Mouse (Mus musculus): ENCODE results near the gene Bach2.

Gene Bach2

GRCm38 (mm10) chr4:32297071-32297671, 58.6 kb downstream of the Bach2 start:
- DNase-seq (ENCODE audit: low spot score in 2 of 2), result no peak

GRCm38 (mm10) chr4:32299221-32299620, 60.6 kb downstream of the Bach2 start:
- DNase-seq (ENCODE audit: low spot score in 2 of 2), result no peak

- DNase-seq (ENCODE audit: low spot score in 2 of 2), result no peak
These were observed 61.4 kb downstream of the Bach2 start for GRCm38 (mm10) chr4:32299970-32300369.

GRCm38 (mm10) chr4:32302668-32303067, 64.1 kb downstream of the Bach2 start:
- DNase-seq (ENCODE audit: low spot score in 2 of 2), result no peak

GRCm38 (mm10) chr4:32303076-32303475, 64.5 kb downstream of the Bach2 start:
- DNase-seq (ENCODE audit: low spot score in 2 of 2), result peak in 1 of 2 experiments; percentile 47

- peak; percentile 85 to 94 for DNase-seq (ENCODE audit: low spot score in 2 of 2)
These were observed 65.1 kb downstream of the Bach2 start for GRCm38 (mm10) chr4:32303674-32304073.

GRCm38 (mm10) chr4:32304221-32304703, 65.7 kb downstream of the Bach2 start:
- no peak for DNase-seq (ENCODE audit: low spot score in 2 of 2)

- DNase-seq (ENCODE audit: low spot score in 2 of 2), result peak; percentile 44 to 49
These were observed 66.5 kb downstream of the Bach2 start for GRCm38 (mm10) chr4:32305036-32305615.

- no peak for DNase-seq (ENCODE audit: low spot score in 2 of 2)
These were observed 67.1 kb downstream of the Bach2 start for GRCm38 (mm10) chr4:32305683-32306082.

GRCm38 (mm10) chr4:32306169-32306792, 67.7 kb downstream of the Bach2 start:
- no peak for DNase-seq (ENCODE audit: low spot score in 2 of 2)

GRCm38 (mm10) chr4:32307215-32307614, 68.6 kb downstream of the Bach2 start:
- DNase-seq (ENCODE audit: low spot score in 2 of 2), result no peak

- no peak for DNase-seq (ENCODE audit: low spot score in 2 of 2)
These were observed 73.8 kb downstream of the Bach2 start for GRCm38 (mm10) chr4:32312171-32312946.

- DNase-seq (ENCODE audit: low spot score in 2 of 2), result no peak
These were observed 76.3 kb downstream of the Bach2 start for GRCm38 (mm10) chr4:32314919-32315318.

GRCm38 (mm10) chr4:32318608-32319007, 80.0 kb downstream of the Bach2 start:
- no peak for DNase-seq (ENCODE audit: low spot score in 2 of 2)

GRCm38 (mm10) chr4:32319327-32319726, 80.7 kb downstream of the Bach2 start:
- DNase-seq (ENCODE audit: low spot score in 2 of 2), result no peak

- no peak for DNase-seq (ENCODE audit: low spot score in 2 of 2)
These were observed 81.4 kb downstream of the Bach2 start for GRCm38 (mm10) chr4:32320039-32320438.

GRCm38 (mm10) chr4:32324111-32324510, 85.5 kb downstream of the Bach2 start:
- no peak for DNase-seq (ENCODE audit: low spot score in 2 of 2)

GRCm38 (mm10) chr4:32324967-32325366, 86.4 kb downstream of the Bach2 start:
- no peak for DNase-seq (ENCODE audit: low spot score in 2 of 2)

GRCm38 (mm10) chr4:32325596-32325995, 87.0 kb downstream of the Bach2 start:
- DNase-seq (ENCODE audit: low spot score in 2 of 2), result no peak

GRCm38 (mm10) chr4:32326279-32326678, 87.7 kb downstream of the Bach2 start:
- DNase-seq (ENCODE audit: low spot score in 2 of 2), result no peak

GRCm38 (mm10) chr4:32326860-32327259, 88.3 kb downstream of the Bach2 start:
- DNase-seq (ENCODE audit: low spot score in 2 of 2), result no peak

GRCm38 (mm10) chr4:32327626-32328025, 89.0 kb downstream of the Bach2 start:
- no peak for DNase-seq (ENCODE audit: low spot score in 2 of 2)

All from frontal cortex, postnatal 36 days (tissue).